Mouse (Mus musculus) myocyte (in vitro differentiated cells): ENCODE data around the gene Ptbp1. TPM values are rescaled to one million over a fixed set of nuclear protein-coding genes. Genes with fewer than 3 reads are reported as not detected.

Experiments
- H3K27me3 ChIP-seq: one replicate; pipeline ENCODE4 v1.6.1; 2011; ENCODE audit not compliant: control insufficient read depth, insufficient read depth, insufficient read length
- H3K36me3 ChIP-seq: one replicate; pipeline ENCODE4 v1.6.1; 2011; ENCODE audit not compliant: control insufficient read depth, insufficient read depth
- H3K4me2 ChIP-seq: one replicate; pipeline ENCODE4 v1.6.1; 2011; ENCODE audit warnings: low read depth, control low read depth
- H3K4me3 ChIP-seq: one replicate; pipeline ENCODE4 v1.5.1; 2011; ENCODE audit warnings: mild to moderate bottlenecking, control low read depth, moderate library complexity
- H3K79me2 ChIP-seq: one replicate; pipeline ENCODE4 v1.6.1; 2011; ENCODE audit not compliant: control insufficient read depth, insufficient read depth
- H3ac ChIP-seq: one replicate; pipeline ENCODE4 v1.6.1; 2011; ENCODE audit not compliant: control insufficient read depth, insufficient read length
- MYOG ChIP-seq, 3 experiments: IDR thresholded peaks; one replicate each; pipeline ENCODE4 v1.6.1; 2011; ENCODE audit warnings: control low read depth in 2 of 3, low read depth in 2 of 3, mild to moderate bottlenecking in 2 of 3; ENCODE audit not compliant: insufficient read length in 2 of 3, control insufficient read depth in 1 of 3, insufficient read depth in 1 of 3
- POLR2A ChIP-seq: IDR thresholded peaks from one replicate; pipeline ENCODE4 v1.6.1; 2011; ENCODE audit warnings: low read depth, mild to moderate bottlenecking, control low read depth, moderate library complexity; ENCODE audit not compliant: insufficient read length
- polyA plus RNA-seq: library from polyadenylated mRNA; unstranded; fragments of >200 nt; fragmentation: generic; extraction: Trizol; gene quantifications from one replicate; pipeline ENCODE4 v1.2.1, GENCODE M21; 2012; ENCODE audit warnings: missing spikeins

Ptbp1 gene
- polyA plus RNA-seq, 1 experiment, result 158 TPM

DNA sequence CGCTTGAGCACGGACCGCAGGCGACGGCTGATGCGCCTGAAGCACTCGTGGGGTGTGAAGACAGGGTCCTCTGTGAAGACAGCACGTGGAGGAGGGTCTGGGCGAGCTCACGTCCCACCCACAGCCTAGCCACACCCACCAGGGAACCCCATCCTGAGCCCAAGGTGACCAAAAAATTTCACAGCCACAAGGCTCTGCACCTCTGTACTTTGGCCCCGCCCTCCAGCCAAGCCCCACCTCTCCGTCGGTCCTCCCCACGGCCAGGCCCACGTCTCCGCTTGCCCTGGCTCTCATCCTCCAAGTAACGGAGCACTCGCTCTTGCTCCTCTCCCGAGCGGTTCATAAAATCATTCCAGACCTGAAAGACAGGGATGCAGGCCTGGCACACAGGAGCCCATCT lies 58.2 kb downstream of the Ptbp1 start:
- Histone ChIP-seq H3K36me3 (no peaks in the 10 kb centered on the region), H3K79me2 (peaks cover 16% of the 10 kb centered on the region), H3K4me3 (no peak overlapping the region), H3K27me3 (no peaks in the 10 kb centered on the region), H3K4me2 (no peak overlapping the region), H3ac (no peak overlapping the region)
- TF ChIP-seq POLR2A, result no peak
- TF ChIP-seq MYOG (IDR thresholded peaks at IDR 0.05; ENCODE audit: control insufficient read depth in 1 of 3, insufficient read depth in 1 of 3, insufficient read length in 2 of 3, low read depth in 2 of 3), result no peak

Other genes starting within 250 kb of the Ptbp1 start
- 0.01 TPM for gene C2cd4c, start 240.4 kb upstream of the Ptbp1 start, polyA plus RNA-seq
- gene Shc2, start 216.5 kb upstream of the Ptbp1 start, polyA plus RNA-seq, result 2.3 TPM
- gene Odf3l2, start 208.7 kb upstream of the Ptbp1 start, polyA plus RNA-seq, result not detected
- not detected for gene Madcam1, start 189.9 kb upstream of the Ptbp1 start, polyA plus RNA-seq
- 80.2 TPM for gene Tpgs1, start 185.1 kb upstream of the Ptbp1 start, polyA plus RNA-seq
- gene Cdc34, start 172.2 kb upstream of the Ptbp1 start, polyA plus RNA-seq, result 299 TPM
- 0.71 TPM for gene Gzmm, start 165.4 kb upstream of the Ptbp1 start, polyA plus RNA-seq
- gene Bsg, start 149.9 kb upstream of the Ptbp1 start, polyA plus RNA-seq, result 1,268 TPM
- 0.35 TPM for gene Hcn2, start 137.8 kb upstream of the Ptbp1 start, polyA plus RNA-seq
- 82.3 TPM for gene Polrmt, start 107.8 kb upstream of the Ptbp1 start, polyA plus RNA-seq
- gene Fgf22, start 99.4 kb upstream of the Ptbp1 start, polyA plus RNA-seq, result 0.26 TPM
- gene Rnf126, start 87.5 kb upstream of the Ptbp1 start, polyA plus RNA-seq, result 91.3 TPM
- 28.9 TPM for gene Fstl3, start 77.2 kb upstream of the Ptbp1 start, polyA plus RNA-seq
- gene Prss57, start 63.5 kb upstream of the Ptbp1 start, polyA plus RNA-seq, result 0.07 TPM
- 70.0 TPM for gene Palm, start 60.9 kb upstream of the Ptbp1 start, polyA plus RNA-seq
- gene Misp, start 33.4 kb upstream of the Ptbp1 start, polyA plus RNA-seq, result 0.06 TPM
- 0.22 TPM for gene Prtn3, start 20.0 kb downstream of the Ptbp1 start, polyA plus RNA-seq
- 5.4 TPM for gene Plppr3, start 20.2 kb downstream of the Ptbp1 start, polyA plus RNA-seq
- not detected for gene Elane, start 31.8 kb downstream of the Ptbp1 start, polyA plus RNA-seq
- not detected for gene Cfd, start 36.4 kb downstream of the Ptbp1 start, polyA plus RNA-seq
- gene Med16, start 54.5 kb downstream of the Ptbp1 start, polyA plus RNA-seq, result 31.4 TPM
- gene Gm26602, start 56.4 kb downstream of the Ptbp1 start, polyA plus RNA-seq, result not detected
- 0.59 TPM for gene Kiss1r, start 62.5 kb downstream of the Ptbp1 start, polyA plus RNA-seq
- gene R3hdm4, start 66.8 kb downstream of the Ptbp1 start, polyA plus RNA-seq, result 69.0 TPM
- 1.2 TPM for gene Arid3a, start 72.6 kb downstream of the Ptbp1 start, polyA plus RNA-seq
- 35.1 TPM for gene Wdr18, start 105.7 kb downstream of the Ptbp1 start, polyA plus RNA-seq
- gene Grin3b, start 116.3 kb downstream of the Ptbp1 start, polyA plus RNA-seq, result 0.73 TPM
- 152 TPM for gene Tmem259, start 129.9 kb downstream of the Ptbp1 start, polyA plus RNA-seq
- 109 TPM for gene Cnn2, start 134.2 kb downstream of the Ptbp1 start, polyA plus RNA-seq
- gene Abca7, start 142.1 kb downstream of the Ptbp1 start, polyA plus RNA-seq, result 15.6 TPM
- gene Arhgap45, start 162.2 kb downstream of the Ptbp1 start, polyA plus RNA-seq, result 0.53 TPM
- gene Polr2e, start 185.4 kb downstream of the Ptbp1 start, polyA plus RNA-seq, result 209 TPM
- gene Gpx4, start 192.7 kb downstream of the Ptbp1 start, polyA plus RNA-seq, result 1,278 TPM